Mouse (Mus musculus) thymus, adult 2 months (tissue): ENCODE results near the gene Mrps24. TPM values are rescaled to one million over a fixed set of nuclear protein-coding genes. Genes with fewer than 3 reads are reported as not detected.

Experiments used
- DNase-seq: peaks from one replicate; pipeline ENCODE4 v3.0.0; 2021
- H3K27ac ChIP-seq: fragments of 200-500 bp; 2 replicates; pipeline ENCODE4 v1.5.1; 2012; ENCODE audit warnings: low read length, control low read depth; ENCODE audit not compliant: control insufficient read depth, insufficient read depth
- H3K27me3 ChIP-seq: fragments of 200-500 bp; 2 replicates; pipeline ENCODE4 v1.6.1; 2012; ENCODE audit warnings: mild to moderate bottlenecking, low read length, moderate library complexity, mixed read lengths; ENCODE audit not compliant: control insufficient read depth, insufficient read depth
- H3K36me3 ChIP-seq: fragments of 200-500 bp; 2 replicates; pipeline ENCODE4 v1.6.1; 2012; ENCODE audit warnings: mild to moderate bottlenecking, low read length, moderate library complexity; ENCODE audit not compliant: control insufficient read depth, insufficient read depth
- H3K4me1 ChIP-seq: fragments of 200-500 bp; replicated peaks from 2 replicates; pipeline ENCODE4 v1.6.1; 2012; ENCODE audit warnings: low read length; ENCODE audit not compliant: control insufficient read depth, insufficient read depth
- H3K4me3 ChIP-seq: fragments of 200-500 bp; 2 replicates; pipeline ENCODE4 v1.5.1; 2012; ENCODE audit warnings: mild to moderate bottlenecking, low read length, control low read depth, moderate library complexity; ENCODE audit not compliant: control insufficient read depth, insufficient read depth
- CTCF ChIP-seq: fragments of 200-500 bp; IDR thresholded peaks from 2 replicates; pipeline ENCODE4 v1.5.1; 2012; ENCODE audit warnings: mild to moderate bottlenecking, control low read depth, low read length, moderate library complexity, borderline replicate concordance; ENCODE audit not compliant: control insufficient read depth, poor library complexity, insufficient read depth; ENCODE audit errors: extremely low read depth
- POLR2A ChIP-seq: fragments of 200-500 bp; IDR thresholded peaks from 2 replicates; pipeline ENCODE4 v1.6.1; 2012; ENCODE audit warnings: mild to moderate bottlenecking, low read length, control low read depth, moderate library complexity; ENCODE audit not compliant: control insufficient read depth, poor library complexity, insufficient read depth; ENCODE audit errors: extremely low read depth
- WGBS: fragments of 180-500 bp; shearing (Covaris S2); methylation state at CpG from one replicate; pipeline ENCODE4 v1.1.7; 2018; 5-methylcytosine and 5-hydroxymethylcytosine counted together
- polyA plus RNA-seq: library from polyadenylated mRNA; depleted of rRNA; stranded (reverse); fragments of >200 nt; gene quantifications from 2 replicates; pipeline ENCODE4 v1.2.3, GENCODE M21; 2012; rRNA removed

Mrps24 gene
- polyA plus RNA-seq, 1 experiment: 217 TPM

- 97% methylated on average over 1 of the region's 1 CpGs for WGBS
- Histone ChIP-seq H3K27ac (no peak overlapping the region), H3K36me3 (peaks cover 8% of the 10 kb centered on the region; the same call in 1 of the 2 replicates), H3K4me3 (no peak overlapping the region), H3K27me3 (no peaks in the 10 kb centered on the region), H3K4me1 (peaks cover 8% of the 10 kb centered on the region)
- no peak for DNase-seq
- TF ChIP-seq CTCF (no peak), POLR2A (no peak)
Observed at GRCm38 (mm10) chr11:5701821-5702220, 13.7 kb downstream of the Mrps24 start.

DNA sequence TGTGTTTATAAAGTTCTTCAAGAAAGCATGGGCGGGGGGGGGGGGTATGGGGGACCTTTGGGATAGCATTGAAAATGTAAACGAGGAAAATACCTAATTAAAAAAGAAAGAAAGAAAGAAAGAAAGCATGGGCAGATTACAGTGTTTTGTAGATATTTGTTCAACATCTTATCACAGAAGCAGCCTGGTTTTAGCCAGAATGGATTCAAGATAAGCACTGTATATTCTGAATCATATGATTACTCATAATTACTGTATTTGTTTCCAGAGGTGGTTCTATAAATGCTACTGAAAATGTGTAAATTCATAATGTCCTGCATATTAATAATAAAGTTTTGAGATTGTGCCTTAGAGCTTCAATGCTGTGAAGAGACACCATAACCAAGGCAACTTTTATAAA lies 14.2 kb downstream of the Mrps24 start:
- 82% methylated on average over 2 of the region's 2 CpGs for WGBS
- Histone ChIP-seq H3K36me3 (peaks cover 8% of the 10 kb centered on the region; the same call in 1 of the 2 replicates), H3K27me3 (no peaks in the 10 kb centered on the region), H3K4me1 (peaks cover 6% of the 10 kb centered on the region; the same call in 1 of the 2 replicates), H3K4me3 (no peak overlapping the region), H3K27ac (no peak overlapping the region)
- no peak for TF ChIP-seq POLR2A
- TF ChIP-seq CTCF: no peak
- no peak for DNase-seq

- H3K4me3 ChIP-seq: no peak overlapping the region
- 97% methylated on average over 7 of the region's 7 CpGs for WGBS
- no peak for TF ChIP-seq POLR2A
- no peak for TF ChIP-seq CTCF
- peaks cover 1% of the 10 kb centered on the region; the same call in 1 of the 2 replicates for H3K4me1 ChIP-seq
- DNase-seq: no peak
- H3K27me3 ChIP-seq: no peaks in the 10 kb centered on the region
- H3K27ac ChIP-seq: no peak overlapping the region
- peaks cover 8% of the 10 kb centered on the region; the same call in 1 of the 2 replicates for H3K36me3 ChIP-seq
Observed at GRCm38 (mm10) chr11:5700808-5701207, 14.7 kb downstream of the Mrps24 start.

GRCm38 (mm10) chr11:5691775-5692174 lies 23.7 kb downstream of the Mrps24 start:
- Histone ChIP-seq H3K4me3 (no peak overlapping the region), H3K27ac (no peak overlapping the region), H3K27me3 (no peaks in the 10 kb centered on the region), H3K4me1 (no peaks in the 10 kb centered on the region), H3K36me3 (no peaks in the 10 kb centered on the region)
- peak; percentile 22 for DNase-seq
- TF ChIP-seq CTCF (no peak), POLR2A (no peak)
- WGBS: 70% methylated on average over 7 of the region's 7 CpGs

- Histone ChIP-seq H3K36me3 (no peaks in the 10 kb centered on the region), H3K27ac (no peak overlapping the region), H3K4me1 (no peaks in the 10 kb centered on the region), H3K27me3 (no peaks in the 10 kb centered on the region), H3K4me3 (no peak overlapping the region)
- no peak for DNase-seq
- WGBS: 52% methylated on average over 7 of the region's 7 CpGs
- no peak for TF ChIP-seq CTCF
- TF ChIP-seq POLR2A: no peak
Observed at GRCm38 (mm10) chr11:5684283-5684682, 31.2 kb downstream of the Mrps24 start.

GRCm38 (mm10) chr11:5682541-5682940 lies 32.9 kb downstream of the Mrps24 start:
- DNase-seq: no peak
- H3K27me3 ChIP-seq: no peaks in the 10 kb centered on the region
- no peak overlapping the region for H3K4me3 ChIP-seq
- H3K36me3 ChIP-seq: no peaks in the 10 kb centered on the region
- TF ChIP-seq CTCF: no peak
- TF ChIP-seq POLR2A: no peak
- WGBS: 74% methylated on average over 6 of the region's 6 CpGs
- H3K4me1 ChIP-seq: no peaks in the 10 kb centered on the region
- no peak overlapping the region for H3K27ac ChIP-seq

Other genes starting within 250 kb of the Mrps24 start
- 113 and 118 TPM in 2 replicates for gene Xbp1, start 195.0 kb downstream of the Mrps24 start, polyA plus RNA-seq
- gene Ccdc117, start 173.5 kb downstream of the Mrps24 start, polyA plus RNA-seq: 12.2 and 13.9 TPM in 2 replicates
- gene Ankrd36, start 146.0 kb downstream of the Mrps24 start, polyA plus RNA-seq: not detected in 2 replicates
- gene Urgcp, start 46.7 kb upstream of the Mrps24 start, polyA plus RNA-seq: 22.2 and 22.4 TPM in 2 replicates
- 121 and 136 TPM in 2 replicates for gene Dbnl, start 72.8 kb upstream of the Mrps24 start, polyA plus RNA-seq
- gene Pgam2, start 88.1 kb upstream of the Mrps24 start, polyA plus RNA-seq: 11.1 and 38.2 TPM in 2 replicates
- 56.8 and 63.9 TPM in 2 replicates for gene Polm, start 122.3 kb upstream of the Mrps24 start, polyA plus RNA-seq
- 18.5 and 22.9 TPM in 2 replicates for gene Aebp1, start 146.3 kb upstream of the Mrps24 start, polyA plus RNA-seq
- 309 and 345 TPM in 2 replicates for gene Pold2, start 162.6 kb upstream of the Mrps24 start, polyA plus RNA-seq
- gene Myl7, start 183.1 kb upstream of the Mrps24 start, polyA plus RNA-seq: 19.3 and 68.0 TPM in 2 replicates
- gene Gck, start 234.4 kb upstream of the Mrps24 start, polyA plus RNA-seq: 0.58 and 0.68 TPM in 2 replicates
- 85.8 and 101 TPM in 2 replicates for gene Ykt6, start 240.0 kb upstream of the Mrps24 start, polyA plus RNA-seq